Mouse (Mus musculus): ENCODE data around the gene Tmem97.
A peak's percentile ranks its signal among the peaks of the same experiment; 100 is the strongest.

Gene Tmem97

GRCm38 (mm10) chr11:78512025-78512957 lies 38.3 kb downstream of the Tmem97 start, which contains the start of the genes Tmem199 and Poldip2:
Gene Tmem199, minus strand, starts transcription at chr11:78512172.
Gene Poldip2, plus strand, starts transcription at chr11:78512193.
- peak; percentile 90 for DNase-seq

- DNase-seq: no peak
These were observed 41.4 kb downstream of the Tmem97 start for GRCm38 (mm10) chr11:78509148-78509547.

GRCm38 (mm10) chr11:78505430-78505829 lies 45.1 kb downstream of the Tmem97 start:
- DNase-seq: no peak

GRCm38 (mm10) chr11:78502909-78503650 lies 47.5 kb downstream of the Tmem97 start, which contains the start of gene Sebox:
Gene Sebox, plus strand, starts transcription at chr11:78503447.
- DNase-seq: no peak

GRCm38 (mm10) chr11:78501529-78501928 lies 49.0 kb downstream of the Tmem97 start:
- DNase-seq: no peak

- no peak for DNase-seq
These were observed 49.9 kb downstream of the Tmem97 start for GRCm38 (mm10) chr11:78500623-78501202.

- no peak for DNase-seq
These were observed 51.0 kb downstream of the Tmem97 start for GRCm38 (mm10) chr11:78499543-78499942.

- DNase-seq: no peak
These were observed 51.6 kb downstream of the Tmem97 start, which contains the start of gene Vtn for GRCm38 (mm10) chr11:78499004-78499403. Gene Vtn, plus strand, starts transcription at chr11:78499091.

GRCm38 (mm10) chr11:78497544-78498522 lies 52.7 kb downstream of the Tmem97 start, which contains the start of gene Sarm1:
Gene Sarm1, minus strand, starts transcription at chr11:78497754.
- DNase-seq: peak; percentile 92

- DNase-seq: peak; percentile 13
These were observed 53.5 kb downstream of the Tmem97 start for GRCm38 (mm10) chr11:78497071-78497541.

GRCm38 (mm10) chr11:78495904-78496303 lies 54.7 kb downstream of the Tmem97 start:
- DNase-seq: peak; percentile 53

Measured in lung, postnatal 14 days (tissue).